Mouse (Mus musculus): ENCODE results near the gene Arhgap1.

Arhgap1 gene

GRCm38 (mm10) chr2:91695436-91696224, 46.0 kb downstream of the Arhgap1 start:
- CTCF ChIA-PET = no interaction called here

GRCm38 (mm10) chr2:91696225-91696590, 46.5 kb downstream of the Arhgap1 start:
- CTCF ChIA-PET = no interaction called here

GRCm38 (mm10) chr2:91699225-91699624, 49.6 kb downstream of the Arhgap1 start:
- CTCF ChIA-PET = no interaction called here

- CTCF ChIA-PET = no interaction called here
These were observed 51.7 kb downstream of the Arhgap1 start for GRCm38 (mm10) chr2:91701366-91701765.

- CTCF ChIA-PET = no interaction called here
These were observed 56.1 kb downstream of the Arhgap1 start for GRCm38 (mm10) chr2:91705736-91706135.

- CTCF ChIA-PET = no interaction called here
These were observed 56.8 kb downstream of the Arhgap1 start for GRCm38 (mm10) chr2:91706456-91706855.

- CTCF ChIA-PET = no interaction called here
These were observed 58.7 kb downstream of the Arhgap1 start for GRCm38 (mm10) chr2:91708361-91708760.

GRCm38 (mm10) chr2:91710272-91711234, 60.9 kb downstream of the Arhgap1 start, which contains the start of the genes Atg13 and Harbi1:
Gene Atg13 (minus strand): TSS chr2:91710576.
Gene Harbi1 (plus strand): TSS chr2:91710852.
- CTCF ChIA-PET = interaction anchor here (0.5 to 0.7 kb wide), 4 partner anchors 61 to 962 kb away, joined by 3 to 6 read pairs (median 3); partner anchors contain the start of genes Arhgap1 and Zfp408

- CTCF ChIA-PET = interaction anchor here (0.7 kb wide), 2 partner anchors 64 to 963 kb away, joined by 3 to 6 read pairs; no protein-coding TSS in a partner anchor
These were observed 61.7 kb downstream of the Arhgap1 start for GRCm38 (mm10) chr2:91711256-91711925.

- CTCF ChIA-PET = no interaction called here
These were observed 65.3 kb downstream of the Arhgap1 start for GRCm38 (mm10) chr2:91714921-91715320.

- CTCF ChIA-PET = no interaction called here
These were observed 68.6 kb downstream of the Arhgap1 start for GRCm38 (mm10) chr2:91718276-91718675.

Data from spleen, embryonic (tissue).